Mouse (Mus musculus): Measurements from ENCODE around the gene Scrn1.

DNA sequence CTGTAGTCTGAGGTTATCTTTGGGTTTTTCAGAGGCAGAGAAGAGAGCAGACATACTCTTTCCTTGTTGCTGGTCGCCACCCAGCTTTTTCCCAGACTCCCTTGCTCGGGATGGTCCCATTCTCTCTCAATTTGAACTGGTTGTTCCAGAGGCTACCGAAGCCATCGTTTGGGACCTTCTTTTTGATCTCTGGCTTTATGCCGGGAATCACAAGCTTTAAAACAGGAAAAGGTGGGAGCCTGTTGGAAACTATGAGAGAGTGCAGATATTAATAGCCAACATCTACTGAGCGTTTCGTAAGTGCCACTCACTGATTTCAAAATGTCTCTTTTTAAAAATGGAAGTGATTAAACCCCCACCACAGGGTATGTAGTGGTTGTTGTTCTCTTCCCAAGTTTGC, 94.4 kb downstream of the Scrn1 start:
- TF ChIP-seq GATA1 (IDR thresholded peaks at IDR 0.05; ENCODE audit: borderline replicate concordance, low read length) (no peak), FLI1 (IDR thresholded peaks at IDR 0.05; ENCODE audit: low read length) (no peak)

Data from megakaryocyte, embryonic 14.5 days (primary cell).